Mouse (Mus musculus): ENCODE data around the gene Fastk. TPM values are rescaled to one million over a fixed set of nuclear protein-coding genes. Genes with fewer than 3 reads are reported as not detected.
A peak's percentile ranks its signal among the peaks of the same experiment; 100 is the strongest.

Gene Fastk
- polyA plus RNA-seq, 1 experiment from 2014 or later: 96.1 TPM

GRCm38 (mm10) chr5:24426556-24427284, 18.4 kb downstream of the Fastk start:
- peak overlapping the region; percentile 10 for H3K27ac ChIP-seq
- H3K4me2 ChIP-seq: peak overlapping the region; percentile 83
- H3K4me3 ChIP-seq: peak overlapping the region; percentile 64
- H3K27me3 ChIP-seq: peaks cover 22% of the 10 kb centered on the region
- peak overlapping the region; percentile 13; the same call in 1 of the 2 replicates for H3K9ac ChIP-seq
- H3K9me3 ChIP-seq: no peaks in the 10 kb centered on the region
- H3K4me1 ChIP-seq (replicated peaks): peaks cover 58% of the 10 kb centered on the region
- WGBS: 14% methylated on average over 9 of the region's 9 CpGs
- ATAC-seq (ENCODE audit: low FRiP score): no peak
- peaks cover 21% of the 10 kb centered on the region for H3K36me3 ChIP-seq

DNA sequence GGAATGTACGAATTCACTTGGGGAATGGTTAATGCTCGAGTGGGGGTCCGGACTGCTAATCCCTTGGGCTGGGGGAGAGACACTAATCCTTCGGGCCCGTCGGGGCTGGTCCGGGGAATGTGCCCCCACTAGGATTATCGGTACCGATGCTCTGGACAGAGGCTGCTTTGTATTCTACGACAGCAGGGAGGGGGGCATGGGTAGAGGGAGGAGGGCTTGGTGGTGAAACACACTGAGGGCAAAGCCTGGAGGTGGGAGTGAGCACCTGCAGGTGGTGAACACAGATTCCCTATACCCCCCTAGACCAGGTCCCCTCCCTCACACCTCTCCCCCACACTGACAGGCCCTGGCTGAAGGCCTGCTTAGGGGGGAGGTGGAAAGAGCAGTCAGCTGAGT, 19.1 kb downstream of the Fastk start:
- H3K27me3 ChIP-seq: peaks cover 22% of the 10 kb centered on the region
- peaks cover 58% of the 10 kb centered on the region for H3K4me1 ChIP-seq (replicated peaks)
- H3K27ac ChIP-seq: no peak overlapping the region
- peak overlapping the region; percentile 64 for H3K4me3 ChIP-seq
- peak overlapping the region; percentile 83 for H3K4me2 ChIP-seq
- H3K9ac ChIP-seq: peak overlapping the region; percentile 81
- peaks cover 16% of the 10 kb centered on the region for H3K36me3 ChIP-seq
- no peaks in the 10 kb centered on the region for H3K9me3 ChIP-seq
- 2% methylated on average over 10 of the region's 10 CpGs for WGBS
- no peak for ATAC-seq (ENCODE audit: low FRiP score)

DNA sequence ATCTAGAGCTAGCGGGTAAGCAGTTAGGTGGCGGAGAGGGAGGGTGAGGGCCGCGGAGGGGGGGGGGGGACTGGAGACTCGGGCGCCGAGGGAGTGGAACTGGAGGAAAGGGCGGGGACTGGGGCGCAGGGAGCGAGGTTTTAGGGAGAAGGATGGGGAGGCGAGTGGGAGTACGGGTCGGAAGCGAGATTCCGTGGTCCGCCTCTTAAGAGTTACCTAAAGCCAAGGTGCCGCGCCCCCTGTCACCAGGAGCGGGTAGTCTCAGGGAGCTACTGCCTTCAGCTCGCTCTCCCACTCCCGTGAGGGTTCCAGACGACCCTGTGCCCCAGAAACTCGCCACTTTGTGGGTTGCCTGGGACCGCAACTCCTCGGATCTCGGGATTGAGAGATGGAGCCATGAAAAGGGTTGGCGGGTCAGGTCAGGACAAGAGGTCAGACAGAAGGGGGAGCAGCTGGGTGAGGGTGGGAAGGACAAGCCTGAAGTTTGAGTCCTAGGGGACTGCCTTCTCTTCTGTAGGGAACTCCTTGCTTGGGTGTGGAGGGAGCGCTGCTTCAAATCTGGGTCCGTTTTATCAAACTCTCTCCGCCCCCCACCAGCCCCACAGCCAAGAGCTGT, 19.6 kb downstream of the Fastk start:
- Histone ChIP-seq H3K27ac (peak overlapping the region; percentile 93), H3K4me2 (peak overlapping the region; percentile 83), H3K4me3 (peak overlapping the region; percentile 64), H3K36me3 (peaks cover 17% of the 10 kb centered on the region), H3K4me1 (replicated peaks) (peaks cover 58% of the 10 kb centered on the region), H3K27me3 (peaks cover 22% of the 10 kb centered on the region), H3K9ac (peak overlapping the region; percentile 81), H3K9me3 (no peaks in the 10 kb centered on the region)
- under 1% methylated on average over 30 of the region's 30 CpGs for WGBS
- ATAC-seq (ENCODE audit: low FRiP score): no peak

- Histone ChIP-seq H3K9me3 (no peaks in the 10 kb centered on the region), H3K4me3 (peak overlapping the region; percentile 64), H3K4me1 (replicated peaks) (peaks cover 58% of the 10 kb centered on the region), H3K27ac (peak overlapping the region; percentile 93), H3K9ac (peak overlapping the region; percentile 81), H3K4me2 (peak overlapping the region; percentile 83), H3K27me3 (peaks cover 22% of the 10 kb centered on the region), H3K36me3 (peaks cover 17% of the 10 kb centered on the region)
- WGBS: under 1% methylated on average over 40 of the region's 60 CpGs
- no peak for ATAC-seq (ENCODE audit: low FRiP score)
These were observed 20.2 kb downstream of the Fastk start for GRCm38 (mm10) chr5:24424861-24425411.

DNA sequence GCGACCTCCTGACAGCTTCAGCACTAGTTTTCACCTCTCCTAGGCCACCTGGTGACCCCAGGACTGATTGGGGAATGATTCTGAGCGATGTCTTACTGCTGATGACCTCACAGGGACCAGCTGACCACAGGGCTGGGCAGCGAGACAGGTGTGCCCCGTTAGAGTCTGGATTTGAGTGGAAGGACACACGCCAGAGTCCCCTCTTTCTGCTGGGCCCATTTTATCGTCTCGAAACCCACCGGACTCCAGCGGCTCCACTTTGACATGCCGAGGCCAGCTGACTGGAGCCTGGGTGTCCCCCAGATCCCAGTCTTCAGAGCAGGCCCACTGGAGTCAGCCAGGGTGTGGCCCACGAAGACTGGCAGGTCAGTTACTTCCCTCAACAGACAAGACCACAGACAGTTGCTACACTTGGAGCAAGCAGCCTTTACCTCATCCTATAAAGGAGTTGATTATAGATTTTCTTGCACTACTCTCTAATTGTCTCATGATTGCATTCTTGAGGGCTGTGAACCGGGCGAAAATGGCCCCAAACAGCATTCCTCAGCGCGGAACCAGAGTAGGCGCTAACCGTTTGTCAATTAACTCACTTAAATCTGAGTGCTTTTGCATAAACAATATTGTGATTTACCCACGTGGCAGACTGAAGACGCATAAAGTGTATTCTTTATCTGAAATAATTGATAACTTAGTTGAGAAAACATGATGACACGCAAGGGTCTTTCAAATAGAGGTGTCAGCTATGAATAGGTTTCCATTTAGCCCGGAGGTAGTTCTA, 20.9 kb downstream of the Fastk start:
- Histone ChIP-seq H3K4me3 (peak overlapping the region; percentile 64), H3K36me3 (peaks cover 21% of the 10 kb centered on the region), H3K27ac (peak overlapping the region; percentile 93), H3K27me3 (peaks cover 22% of the 10 kb centered on the region), H3K4me2 (peak overlapping the region; percentile 83), H3K9me3 (no peaks in the 10 kb centered on the region), H3K4me1 (replicated peaks) (peaks cover 58% of the 10 kb centered on the region), H3K9ac (peak overlapping the region; percentile 81)
- 14% methylated on average over 21 of the region's 21 CpGs for WGBS
- no peak; the same call in 1 of the 2 replicates for ATAC-seq (ENCODE audit: low FRiP score)

- WGBS: under 1% methylated on average over 46 of the region's 46 CpGs
- H3K4me1 ChIP-seq (replicated peaks): peaks cover 54% of the 10 kb centered on the region
- peaks cover 22% of the 10 kb centered on the region for H3K27me3 ChIP-seq
- H3K9me3 ChIP-seq: no peaks in the 10 kb centered on the region
- H3K4me2 ChIP-seq: peak within 1 kb of the TSS; percentile 86
- ATAC-seq (ENCODE audit: low FRiP score): peak; percentile 96
- peak within 1 kb of the TSS; percentile 87 for H3K9ac ChIP-seq
- peaks cover 29% of the 10 kb centered on the region for H3K36me3 ChIP-seq
- peak within 1 kb of the TSS; percentile 64 for H3K4me3 ChIP-seq
- H3K27ac ChIP-seq: peak within 1 kb of the TSS; percentile 93
These were observed 21.7 kb downstream of the Fastk start, which contains the start of the genes Cdk5 and Slc4a2 for GRCm38 (mm10) chr5:24423129-24424003. Gene Cdk5 (minus strand): TSS chr5:24423530. Gene Slc4a2 (plus strand): TSS chr5:24423837.

GRCm38 (mm10) chr5:24420381-24420780, 24.7 kb downstream of the Fastk start:
- Histone ChIP-seq H3K27me3 (no peaks in the 10 kb centered on the region), H3K9ac (no peak overlapping the region), H3K36me3 (peaks cover 39% of the 10 kb centered on the region), H3K4me2 (no peak overlapping the region), H3K27ac (no peak overlapping the region), H3K9me3 (no peaks in the 10 kb centered on the region), H3K4me1 (replicated peaks) (peaks cover 37% of the 10 kb centered on the region), H3K4me3 (no peak overlapping the region)
- 88% methylated on average over 9 of the region's 9 CpGs for WGBS
- ATAC-seq (ENCODE audit: low FRiP score): no peak

DNA sequence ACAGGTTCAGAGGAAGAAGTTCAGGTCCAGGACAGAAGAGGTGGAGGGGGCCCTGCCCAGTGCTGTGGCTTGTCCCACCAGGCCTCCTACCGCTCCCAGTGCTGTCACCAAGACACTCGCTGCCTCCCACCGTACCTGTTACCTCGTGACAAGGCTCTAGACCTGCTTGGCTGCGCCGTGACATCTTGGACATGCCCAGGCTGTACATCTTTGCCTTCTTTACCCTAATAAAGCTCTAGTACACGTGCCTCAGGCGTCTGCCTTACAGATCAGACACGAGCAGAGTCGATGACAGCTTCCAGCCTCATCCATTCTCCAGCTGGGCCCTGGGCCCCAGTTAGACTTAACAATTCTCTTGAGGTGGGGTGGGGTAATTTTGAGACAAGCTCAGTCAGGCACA, 27.5 kb downstream of the Fastk start:
- ATAC-seq (ENCODE audit: low FRiP score): no peak
- no peaks in the 10 kb centered on the region for H3K27me3 ChIP-seq
- WGBS: 87% methylated on average over 10 of the region's 10 CpGs
- H3K9ac ChIP-seq: no peak overlapping the region
- no peaks in the 10 kb centered on the region for H3K9me3 ChIP-seq
- peaks cover 33% of the 10 kb centered on the region for H3K4me1 ChIP-seq (replicated peaks)
- H3K27ac ChIP-seq: no peak overlapping the region
- H3K4me2 ChIP-seq: no peak overlapping the region
- no peak overlapping the region for H3K4me3 ChIP-seq
- peaks cover 39% of the 10 kb centered on the region for H3K36me3 ChIP-seq

- no peaks in the 10 kb centered on the region for H3K27me3 ChIP-seq
- peaks cover 39% of the 10 kb centered on the region for H3K36me3 ChIP-seq
- peaks cover 25% of the 10 kb centered on the region for H3K4me1 ChIP-seq (replicated peaks)
- no peaks in the 10 kb centered on the region for H3K9me3 ChIP-seq
- 0 out of 2 replicates have a peak overlapping the region, but pooled peaks have one; percentile 36 for H3K9ac ChIP-seq
- 6% methylated on average over 21 of the region's 21 CpGs for WGBS
- no peak overlapping the region for H3K4me3 ChIP-seq
- ATAC-seq (ENCODE audit: low FRiP score): peak; percentile 54
- peak overlapping the region; percentile 35 for H3K4me2 ChIP-seq
- H3K27ac ChIP-seq: no peak overlapping the region; the same call in 1 of the 2 replicates
These were observed 28.8 kb downstream of the Fastk start for GRCm38 (mm10) chr5:24416222-24416736.

GRCm38 (mm10) chr5:24413938-24414337, 31.1 kb downstream of the Fastk start:
- Histone ChIP-seq H3K36me3 (peaks cover 20% of the 10 kb centered on the region), H3K4me2 (no peak overlapping the region), H3K9ac (no peak overlapping the region), H3K4me1 (replicated peaks) (peaks cover 25% of the 10 kb centered on the region), H3K27me3 (no peaks in the 10 kb centered on the region), H3K27ac (no peak overlapping the region), H3K4me3 (no peak overlapping the region), H3K9me3 (no peaks in the 10 kb centered on the region)
- WGBS: 85% methylated on average over 13 of the region's 13 CpGs
- no peak for ATAC-seq (ENCODE audit: low FRiP score)

GRCm38 (mm10) chr5:24413042-24413693, 31.9 kb downstream of the Fastk start, which contains the start of gene Asic3:
Gene Asic3 (plus strand): TSS chr5:24413392.
- H3K36me3 ChIP-seq: peaks cover 19% of the 10 kb centered on the region
- no peak for ATAC-seq (ENCODE audit: low FRiP score)
- H3K9ac ChIP-seq: no peak within 1 kb of the TSS
- peaks cover 25% of the 10 kb centered on the region for H3K4me1 ChIP-seq (replicated peaks)
- H3K27me3 ChIP-seq: no peaks in the 10 kb centered on the region
- H3K9me3 ChIP-seq: no peaks in the 10 kb centered on the region
- no peak within 1 kb of the TSS for H3K4me3 ChIP-seq
- H3K4me2 ChIP-seq: no peak within 1 kb of the TSS
- WGBS: 61% methylated on average over 11 of the region's 11 CpGs
- H3K27ac ChIP-seq: no peak within 1 kb of the TSS
